Mouse (Mus musculus) splenic B cell, adult 2 months (primary cell): ENCODE data around the gene Eva1c.

Experiments
- DNase-seq: peaks from one replicate; pipeline ENCODE4 v3.0.0-alpha.2; 2011; ENCODE audit warnings: low read depth, low spot score
- H3K27me3 ChIP-seq: 2 replicates; pipeline ENCODE4 v1.6.1; 2012; ENCODE audit warnings: mild to moderate bottlenecking, low read length, moderate library complexity, mixed read lengths; ENCODE audit not compliant: control insufficient read depth, poor library complexity, insufficient read depth, severe bottlenecking
- H3K36me3 ChIP-seq: 2 replicates; pipeline ENCODE4 v1.6.1; 2012; ENCODE audit warnings: mild to moderate bottlenecking, low read length, moderate library complexity, mixed read lengths; ENCODE audit not compliant: control insufficient read depth, poor library complexity, insufficient read depth, severe bottlenecking

Eva1c gene

DNA sequence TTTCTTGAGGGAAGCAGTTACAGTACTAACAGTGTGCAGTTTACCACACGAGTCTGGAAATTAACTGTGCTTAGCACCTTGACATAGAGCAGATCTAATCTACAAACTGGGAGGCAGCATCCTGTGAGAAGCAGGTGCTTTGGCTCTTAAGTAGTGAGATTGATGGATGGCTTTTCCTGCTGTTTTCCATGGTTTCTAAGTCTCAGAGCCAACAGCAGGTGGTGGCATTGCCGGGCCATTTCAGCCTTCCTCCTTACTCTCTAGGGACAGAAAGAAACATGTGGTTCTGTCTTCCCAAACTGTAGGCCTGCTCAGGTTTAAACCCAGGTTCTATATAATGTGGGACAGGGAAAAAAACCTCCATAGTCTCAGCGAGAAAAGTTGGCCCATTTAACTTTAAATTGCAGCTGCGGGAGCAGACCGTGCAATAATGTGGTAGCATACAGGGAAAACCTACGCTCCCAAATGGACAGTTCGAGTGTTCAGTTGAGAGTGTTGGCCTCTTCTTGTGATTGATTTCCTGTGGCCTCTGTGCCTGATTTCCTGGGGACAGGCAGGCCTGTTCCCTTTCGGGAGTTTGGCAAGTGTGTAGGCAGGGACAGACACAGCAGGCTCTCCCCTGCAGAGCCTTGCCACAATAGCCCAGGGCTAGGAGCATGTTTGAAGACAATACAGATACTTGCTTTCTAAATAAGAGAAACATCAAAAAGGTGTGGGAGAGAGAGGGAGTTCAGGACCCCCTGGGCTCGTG lies 6.7 kb downstream of the Eva1c start:
- no peaks in the 10 kb centered on the region; the same call in 1 of the 2 replicates for H3K27me3 ChIP-seq
- H3K36me3 ChIP-seq, result no peaks in the 10 kb centered on the region
- DNase-seq, result no peak

GRCm38 (mm10) chr16:90837431-90837830 lies 10.9 kb downstream of the Eva1c start:
- DNase-seq, result no peak
- no peaks in the 10 kb centered on the region for H3K27me3 ChIP-seq
- no peaks in the 10 kb centered on the region for H3K36me3 ChIP-seq

DNA sequence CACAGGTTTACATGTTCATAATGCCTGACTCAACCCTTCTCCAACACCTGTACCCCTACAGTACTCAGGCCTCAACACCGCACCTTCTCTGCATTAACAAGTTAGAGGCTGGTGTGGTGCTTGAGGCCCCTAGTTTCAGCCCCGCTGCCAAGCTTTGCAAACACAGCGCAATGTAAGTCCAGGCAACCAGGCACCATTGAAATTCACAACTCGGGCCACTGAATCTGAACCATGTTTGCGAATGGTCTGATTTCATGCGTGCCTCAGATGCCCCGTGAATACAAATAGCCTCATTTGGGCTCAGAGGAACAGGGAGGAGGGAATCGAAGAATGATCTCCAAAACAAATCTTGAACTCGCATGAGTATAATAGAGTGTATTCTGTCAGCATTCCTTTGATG lies 15.6 kb downstream of the Eva1c start:
- no peak for DNase-seq
- no peaks in the 10 kb centered on the region for H3K27me3 ChIP-seq
- no peaks in the 10 kb centered on the region for H3K36me3 ChIP-seq

DNA sequence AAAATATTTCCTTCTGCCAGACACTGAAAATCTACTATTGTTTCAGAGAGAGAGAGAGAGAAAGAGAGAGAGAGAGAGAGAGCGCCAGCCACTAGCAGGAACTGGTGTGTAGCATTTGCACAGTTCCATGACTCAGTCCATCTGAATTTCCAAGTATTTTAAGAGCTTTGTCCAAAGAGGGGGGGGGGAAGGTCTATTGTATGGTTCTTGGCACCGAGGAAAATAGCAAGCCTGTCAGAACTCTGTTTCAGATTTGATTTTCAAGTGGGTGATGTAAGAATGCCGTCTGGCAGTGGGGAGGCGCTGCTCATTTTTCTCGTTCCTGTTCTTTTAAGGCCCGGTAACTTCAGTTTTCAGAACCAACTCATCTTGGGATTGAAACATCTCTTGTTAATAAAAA lies 18.5 kb downstream of the Eva1c start:
- no peak for DNase-seq
- H3K27me3 ChIP-seq, result no peaks in the 10 kb centered on the region
- H3K36me3 ChIP-seq, result no peaks in the 10 kb centered on the region

DNA sequence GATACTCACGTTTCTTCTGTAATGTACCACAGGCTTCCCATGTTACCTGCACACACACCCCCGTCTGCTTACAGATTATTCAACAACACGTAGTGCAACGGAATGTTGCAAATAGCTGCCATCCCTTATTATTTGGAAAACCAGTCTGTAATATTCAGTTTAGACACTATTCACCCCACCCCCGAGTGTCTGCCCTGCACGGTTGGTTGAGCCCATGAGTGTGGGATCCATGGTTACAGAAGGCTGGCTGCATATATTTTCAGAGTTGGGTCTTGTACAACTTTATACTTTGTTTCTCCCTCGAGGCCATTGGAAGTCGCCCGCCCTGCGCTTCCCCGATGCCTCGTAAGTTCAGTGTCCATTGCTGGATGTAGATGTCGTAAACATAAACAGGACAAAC lies 19.1 kb downstream of the Eva1c start:
- Histone ChIP-seq H3K36me3 (no peaks in the 10 kb centered on the region), H3K27me3 (no peaks in the 10 kb centered on the region)
- no peak for DNase-seq

- no peak for DNase-seq
- no peaks in the 10 kb centered on the region for H3K36me3 ChIP-seq
- H3K27me3 ChIP-seq, result no peaks in the 10 kb centered on the region
Measured at GRCm38 (mm10) chr16:90848697-90849096, 22.2 kb downstream of the Eva1c start.

- H3K36me3 ChIP-seq, result no peaks in the 10 kb centered on the region
- DNase-seq, result no peak
- H3K27me3 ChIP-seq, result no peaks in the 10 kb centered on the region
Measured at GRCm38 (mm10) chr16:90849262-90849661, 22.7 kb downstream of the Eva1c start.

- no peak for DNase-seq
- Histone ChIP-seq H3K36me3 (no peaks in the 10 kb centered on the region), H3K27me3 (no peaks in the 10 kb centered on the region)
Measured at GRCm38 (mm10) chr16:90850881-90851280, 24.4 kb downstream of the Eva1c start.

DNA sequence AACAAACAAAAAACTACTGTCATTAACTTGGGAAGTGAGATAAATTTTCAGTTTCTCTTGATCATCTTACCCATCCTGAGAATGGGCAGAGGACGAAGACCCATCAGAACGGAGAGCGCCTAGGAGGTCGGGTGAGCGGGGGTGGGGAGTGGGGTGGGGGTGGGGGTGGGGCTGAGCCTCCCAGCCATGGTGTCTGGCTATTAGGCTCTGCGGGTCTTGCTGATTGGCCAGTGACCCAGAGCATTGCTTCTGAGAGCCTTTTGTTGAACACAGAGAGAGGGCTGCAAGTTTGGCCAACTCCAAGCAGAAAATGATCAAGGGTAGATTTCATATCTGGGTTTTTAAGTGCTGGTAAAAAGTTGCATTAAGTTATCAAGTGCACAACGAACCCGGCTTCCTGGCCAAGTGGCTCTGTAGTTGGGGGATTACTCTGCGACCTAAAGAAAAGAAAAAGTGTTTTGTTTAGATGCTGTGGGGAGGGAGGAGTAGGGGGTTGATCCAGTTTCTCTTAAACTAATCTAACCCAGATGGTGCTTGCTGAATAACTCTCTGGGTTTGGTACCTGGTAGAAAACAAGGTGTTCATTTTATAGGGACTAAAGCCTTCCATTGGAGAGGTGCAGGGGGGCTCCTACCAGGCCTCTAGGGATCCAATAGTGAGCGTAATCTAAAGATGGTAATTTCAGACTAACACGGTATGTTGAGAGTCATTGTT lies 25.3 kb downstream of the Eva1c start:
- Histone ChIP-seq H3K36me3 (no peaks in the 10 kb centered on the region), H3K27me3 (no peaks in the 10 kb centered on the region)
- no peak for DNase-seq

DNA sequence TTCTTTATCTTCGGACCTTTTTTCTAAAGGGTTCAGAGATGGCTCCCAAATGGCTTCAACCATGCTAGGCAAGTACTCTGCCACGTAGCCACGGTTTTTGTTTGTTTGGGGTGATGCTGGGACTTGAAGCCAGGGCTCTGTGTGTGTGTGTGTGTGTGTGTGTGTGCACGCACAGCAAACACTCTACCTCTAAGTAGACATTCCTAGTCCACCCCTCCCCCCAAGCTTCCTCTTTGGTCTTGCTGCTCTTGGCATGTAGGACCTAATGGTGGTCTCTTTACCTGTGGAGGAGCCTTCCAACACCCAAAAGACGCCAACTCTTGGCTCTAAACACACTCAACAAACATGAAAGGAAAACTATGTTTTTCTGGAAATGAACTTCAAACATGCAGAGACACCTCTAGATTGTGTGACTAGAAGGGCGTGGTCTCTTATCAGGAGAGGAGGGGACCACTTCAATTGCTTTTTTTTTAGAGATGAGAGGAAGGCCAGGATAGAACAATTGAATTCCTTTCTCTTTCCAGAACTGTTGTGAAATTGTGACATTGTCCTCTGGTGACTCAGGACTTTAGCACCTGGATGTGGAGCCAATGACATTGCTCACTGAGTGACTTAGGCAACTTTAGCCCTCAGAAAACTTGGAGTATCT lies 30.2 kb downstream of the Eva1c start:
- no peak for DNase-seq
- Histone ChIP-seq H3K36me3 (no peaks in the 10 kb centered on the region), H3K27me3 (no peaks in the 10 kb centered on the region)

- H3K27me3 ChIP-seq, result no peaks in the 10 kb centered on the region
- no peak for DNase-seq
Measured at GRCm38 (mm10) chr16:90858206-90858605, 31.7 kb downstream of the Eva1c start.

DNA sequence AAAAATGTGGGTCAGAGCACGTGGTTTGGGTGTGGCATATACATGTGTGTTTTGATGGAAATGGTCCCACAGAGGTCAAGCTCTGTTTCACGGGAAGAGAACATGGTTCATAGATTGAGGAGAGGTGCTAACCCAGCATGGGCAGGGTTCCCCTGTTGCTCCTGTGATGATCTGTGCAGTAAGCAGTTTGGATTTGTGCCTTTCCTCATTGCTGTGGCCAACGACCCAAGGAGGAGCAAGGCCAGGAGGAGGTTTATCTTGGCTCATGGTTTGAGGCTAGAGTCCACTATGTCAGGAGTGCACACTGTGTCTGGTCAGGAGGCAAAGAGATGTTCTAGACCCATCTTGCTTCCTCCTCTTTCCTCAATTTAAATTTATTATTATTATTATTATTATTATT lies 36.5 kb downstream of the Eva1c start:
- Histone ChIP-seq H3K27me3 (no peaks in the 10 kb centered on the region), H3K36me3 (no peaks in the 10 kb centered on the region)
- DNase-seq, result no peak

More at GRCm38 (mm10) chr16:90858206-90858605, 31.7 kb downstream of the Eva1c start:
- no peaks in the 10 kb centered on the region for H3K36me3 ChIP-seq

GRCm38 (mm10) chr16:90863468-90864046 lies 37.0 kb downstream of the Eva1c start:
- Histone ChIP-seq H3K27me3 (no peaks in the 10 kb centered on the region), H3K36me3 (no peaks in the 10 kb centered on the region)
- no peak for DNase-seq

GRCm38 (mm10) chr16:90864693-90865092 lies 38.2 kb downstream of the Eva1c start:
- no peaks in the 10 kb centered on the region for H3K36me3 ChIP-seq
- H3K27me3 ChIP-seq, result no peaks in the 10 kb centered on the region

GRCm38 (mm10) chr16:90865652-90866051 lies 39.1 kb downstream of the Eva1c start:
- Histone ChIP-seq H3K36me3 (no peaks in the 10 kb centered on the region), H3K27me3 (no peaks in the 10 kb centered on the region)
- DNase-seq, result no peak

More at GRCm38 (mm10) chr16:90864693-90865092, 38.2 kb downstream of the Eva1c start:
- DNase-seq, result no peak
